Mouse (Mus musculus) fat pad, adult 2 months (tissue): ENCODE measurements around the gene Zfp981.
"Not testable (repeated sequence)": the region's sequence is repeated elsewhere in the genome, so short reads cannot be mapped to it uniquely, and the experiment has no call there.

ENCODE experiments used
- DNase-seq: peaks from one replicate; pipeline ENCODE4 v3.0.0-alpha.2; 2011; ENCODE audit warnings: low read depth, low spot score; ENCODE audit errors: extremely low read depth

Zfp981 gene

DNA sequence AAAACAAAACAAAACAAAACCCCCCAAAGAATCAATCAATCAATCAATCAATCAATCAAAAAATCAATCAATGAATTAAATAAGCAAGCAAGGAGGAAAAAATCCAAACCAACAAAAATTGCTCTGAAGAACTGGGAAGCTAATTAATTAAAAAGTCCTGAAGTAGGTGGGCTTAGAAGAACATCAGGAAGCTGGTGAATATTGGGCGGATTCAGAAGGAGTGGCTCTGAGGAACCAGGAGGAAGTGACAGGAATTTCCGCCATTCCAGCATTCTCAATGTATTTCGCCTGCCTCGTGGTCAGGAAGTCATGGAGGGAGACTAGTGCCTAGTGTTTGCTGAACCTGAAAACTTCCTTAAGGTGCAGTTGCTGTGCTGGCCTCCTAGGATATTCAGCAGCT, at the start of gene Zfp981:
Gene Zfp981, plus strand, starts transcription at position 301 of the 400 bp plus-strand sequence.
- not testable (repeated sequence) for DNase-seq

DNA sequence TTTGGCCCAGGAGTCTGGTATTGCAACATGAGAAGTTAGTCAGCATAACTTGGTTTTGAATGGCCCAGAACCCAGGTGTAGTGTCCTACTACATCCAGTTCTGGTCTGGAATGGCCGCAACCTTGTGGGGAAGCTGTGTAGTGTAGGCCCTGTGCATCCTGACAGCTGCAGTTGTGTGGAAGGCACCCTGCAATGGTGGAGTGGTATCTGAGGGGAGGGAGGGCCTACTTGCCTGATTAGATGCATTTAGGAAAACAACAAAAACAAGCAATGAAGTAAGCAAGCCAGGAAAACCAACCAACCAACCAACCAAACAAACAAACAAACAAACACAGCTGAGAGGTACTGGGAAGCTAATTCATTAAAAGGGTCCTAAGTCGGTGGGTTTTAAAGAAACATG, 49.3 kb upstream of the Zfp981 start:
- DNase-seq, result not testable (repeated sequence)

DNA sequence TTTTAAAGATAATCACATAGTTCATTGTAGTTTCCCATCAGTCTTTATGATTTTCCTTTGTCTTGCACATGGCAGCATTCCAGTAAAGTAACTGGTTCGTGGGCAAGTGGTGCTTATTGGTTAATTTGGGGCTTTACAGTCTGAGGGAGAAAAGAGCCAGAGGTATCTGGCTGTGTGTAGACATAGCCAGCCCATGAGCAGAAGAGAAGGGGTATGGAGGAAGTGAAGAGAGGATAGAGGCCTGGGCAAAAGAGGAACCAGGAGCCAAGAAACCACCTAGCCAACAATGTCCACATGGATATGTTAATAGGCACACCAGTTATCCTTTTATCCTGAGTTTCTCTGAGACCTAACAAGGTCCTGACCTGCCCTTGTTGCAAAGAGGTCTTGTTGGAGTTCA, 47.7 kb upstream of the Zfp981 start:
- not testable (repeated sequence) for DNase-seq

DNA sequence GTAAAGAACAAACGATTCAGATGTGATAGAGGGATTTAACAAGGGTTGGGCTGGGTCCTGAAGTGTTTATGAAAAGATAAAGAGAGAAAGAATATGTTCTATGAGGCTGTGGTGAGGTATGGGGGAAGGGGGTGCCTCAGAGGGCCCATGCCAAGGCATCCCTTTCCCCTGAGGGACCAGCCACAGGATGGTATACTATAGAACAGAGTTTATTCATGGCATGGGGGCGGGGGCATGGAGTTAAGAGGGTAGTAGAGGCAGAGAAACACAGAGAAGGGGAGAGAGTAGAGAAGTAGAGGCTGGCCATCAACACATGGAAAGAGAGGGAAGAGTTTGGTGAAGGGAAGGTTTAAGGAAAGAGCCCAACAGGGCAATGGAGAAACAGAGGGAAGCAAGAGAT, 46.9 kb upstream of the Zfp981 start:
- no peak for DNase-seq

DNA sequence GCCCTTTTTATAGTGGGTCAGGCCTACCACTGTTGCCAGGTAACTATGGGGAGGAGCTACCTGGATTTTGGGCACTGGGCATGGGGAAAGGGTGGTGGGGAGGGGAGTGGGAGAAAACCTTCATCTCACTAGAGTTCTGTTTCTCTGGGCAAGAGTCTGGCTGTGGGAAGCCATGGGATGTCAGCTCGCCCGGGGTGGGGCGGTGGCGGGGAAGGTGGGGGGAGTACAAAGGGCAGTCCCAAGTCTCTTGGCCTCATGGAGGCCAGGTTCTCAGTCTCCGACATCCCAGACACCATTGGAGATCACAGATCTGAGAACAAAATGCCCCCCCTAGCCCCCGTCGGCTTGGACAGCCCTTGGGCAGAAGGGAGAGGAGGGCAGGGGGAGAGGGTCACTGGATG, 46.5 kb upstream of the Zfp981 start:
- no peak for DNase-seq

DNA sequence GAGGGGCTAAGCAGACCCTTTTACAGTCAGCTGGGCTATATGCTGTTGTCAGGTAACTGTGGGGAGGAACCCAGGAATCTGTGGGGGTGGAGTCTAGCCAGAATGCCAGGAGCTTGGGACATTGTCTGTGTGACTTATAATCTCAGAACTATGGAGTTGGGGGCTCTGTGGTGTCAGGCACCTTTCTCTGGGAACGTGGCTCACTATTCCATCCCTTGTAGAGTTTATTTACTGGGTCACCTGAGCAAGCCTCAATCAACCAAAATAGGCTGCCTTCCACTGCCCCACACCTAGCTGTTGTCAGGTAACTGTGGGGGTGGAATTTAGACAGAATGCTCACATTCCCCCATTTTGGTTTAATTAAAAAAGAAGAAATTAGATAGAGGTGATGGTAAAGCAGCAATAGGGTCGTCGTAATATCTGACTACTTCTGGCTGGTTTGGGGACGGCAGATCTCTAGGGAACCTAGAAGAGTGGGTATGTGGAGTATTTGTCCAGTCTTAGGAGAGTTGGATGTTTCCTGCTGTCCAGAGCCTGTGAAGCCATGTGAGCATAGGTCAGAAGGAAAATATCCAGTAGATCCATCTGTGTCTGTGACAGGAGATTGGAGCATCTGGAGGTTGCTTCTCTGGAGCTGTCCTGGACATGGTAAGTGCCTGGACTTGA, 45.6 kb upstream of the Zfp981 start:
- DNase-seq, result no peak

DNA sequence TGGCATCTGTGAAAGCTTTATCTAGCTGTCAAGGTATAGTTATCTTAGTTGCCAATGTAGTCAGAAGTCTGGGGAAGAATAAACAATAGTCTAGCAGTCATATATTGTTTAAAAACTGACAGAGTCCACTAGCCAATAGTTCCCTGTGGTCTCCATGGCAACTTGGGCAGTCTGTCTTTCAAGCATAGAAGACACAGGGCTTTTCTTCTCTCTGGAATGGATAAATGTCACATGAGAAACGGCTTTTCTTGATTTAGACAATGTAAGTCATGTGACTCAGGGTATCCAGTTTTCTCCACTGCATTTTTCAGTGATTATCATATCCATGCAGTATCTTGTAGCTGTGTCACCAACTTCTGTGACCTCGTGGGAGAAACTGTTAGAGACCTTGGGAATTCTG, 44.7 kb upstream of the Zfp981 start:
- no peak for DNase-seq

DNA sequence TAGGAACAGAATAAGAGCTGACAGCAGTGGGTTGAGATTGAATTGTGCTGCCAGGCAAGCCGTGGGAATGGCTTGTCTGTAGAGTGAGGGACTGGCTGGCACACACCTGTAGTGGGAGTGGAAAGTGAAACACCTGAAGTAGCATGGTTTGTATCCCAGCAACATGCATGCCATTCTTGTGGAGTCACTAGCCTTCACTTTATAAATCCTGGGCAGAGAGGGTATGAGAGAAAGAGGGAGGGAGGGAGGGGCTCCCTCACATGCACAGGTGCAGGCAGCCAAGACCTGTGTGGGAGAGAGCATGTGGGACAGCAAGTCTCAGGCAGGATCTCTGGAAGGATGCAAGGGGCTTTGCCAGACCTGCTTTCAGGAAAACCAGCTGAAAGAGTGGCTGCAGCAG, 44.1 kb upstream of the Zfp981 start:
- DNase-seq, result no peak

DNA sequence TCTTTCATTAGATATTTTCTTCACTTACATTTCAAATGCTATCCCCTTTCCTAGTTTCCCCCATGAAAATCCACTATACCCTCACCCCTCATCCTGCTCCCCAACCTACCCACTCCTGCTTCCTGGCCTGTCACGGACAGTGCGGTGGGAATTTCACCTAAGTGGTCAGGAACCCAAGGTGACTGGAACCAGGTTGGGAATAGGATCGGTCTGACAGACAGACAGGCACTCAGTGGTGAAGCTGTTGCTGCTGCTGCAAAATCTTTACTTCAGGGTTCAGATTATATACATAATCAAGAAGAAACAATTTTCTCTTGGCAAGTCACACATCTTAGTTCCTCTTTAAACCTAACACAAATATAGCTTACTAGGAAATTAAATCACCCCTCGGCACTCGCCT, 42.0 kb upstream of the Zfp981 start:
- not testable (repeated sequence) for DNase-seq

DNA sequence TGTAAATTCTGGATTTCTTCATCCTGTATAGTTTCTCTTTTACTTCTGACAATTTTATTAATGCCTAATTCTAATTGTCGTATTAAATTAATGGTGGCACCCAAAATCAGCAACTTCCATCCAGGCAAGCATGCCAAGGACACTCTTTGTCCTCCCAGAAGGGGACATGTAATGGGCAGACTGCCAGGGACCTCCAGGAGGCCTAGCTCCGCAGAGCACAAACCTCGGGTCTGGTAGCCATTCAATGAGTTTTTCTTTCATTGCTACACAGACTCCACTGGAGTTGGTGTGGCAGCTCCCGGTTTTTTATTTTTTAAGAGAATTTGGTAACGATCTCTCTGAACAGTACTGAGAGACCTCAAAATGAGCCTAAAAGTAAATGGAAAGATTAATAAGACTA, 41.1 kb upstream of the Zfp981 start:
- not testable (repeated sequence) for DNase-seq

DNA sequence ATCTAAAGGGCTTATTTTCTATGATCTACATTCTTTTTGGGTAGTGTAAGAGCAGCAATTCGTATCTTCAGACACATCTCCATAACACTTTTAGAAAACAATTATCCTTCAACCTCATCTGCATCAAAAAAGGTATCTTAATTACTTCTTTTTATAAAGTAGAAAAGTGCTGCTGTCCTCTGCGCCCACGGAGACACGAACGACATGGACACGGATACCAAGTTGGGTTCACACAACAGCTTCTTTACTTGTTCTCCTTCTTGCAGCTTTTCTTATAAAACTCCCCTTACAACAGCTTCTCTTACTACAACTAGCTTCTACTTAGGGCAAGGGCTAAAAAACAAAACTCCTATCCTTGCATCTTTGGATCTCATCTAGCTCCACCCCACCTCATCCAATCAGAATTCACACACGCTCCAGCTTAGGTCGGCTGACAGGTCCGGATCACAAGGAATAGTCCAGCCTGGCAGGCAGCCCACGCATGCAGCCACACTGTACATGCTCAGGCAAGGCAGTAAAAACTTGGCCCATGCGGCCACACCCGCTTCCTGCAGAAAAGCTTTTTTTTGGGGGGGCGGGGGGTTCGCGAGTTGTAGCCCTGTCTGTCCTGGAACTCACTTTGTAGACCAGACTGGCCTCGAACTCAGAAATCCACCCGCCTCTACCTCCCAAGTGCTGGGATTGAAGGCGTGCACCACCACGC, 38.0 kb upstream of the Zfp981 start:
- not testable (repeated sequence) for DNase-seq

DNA sequence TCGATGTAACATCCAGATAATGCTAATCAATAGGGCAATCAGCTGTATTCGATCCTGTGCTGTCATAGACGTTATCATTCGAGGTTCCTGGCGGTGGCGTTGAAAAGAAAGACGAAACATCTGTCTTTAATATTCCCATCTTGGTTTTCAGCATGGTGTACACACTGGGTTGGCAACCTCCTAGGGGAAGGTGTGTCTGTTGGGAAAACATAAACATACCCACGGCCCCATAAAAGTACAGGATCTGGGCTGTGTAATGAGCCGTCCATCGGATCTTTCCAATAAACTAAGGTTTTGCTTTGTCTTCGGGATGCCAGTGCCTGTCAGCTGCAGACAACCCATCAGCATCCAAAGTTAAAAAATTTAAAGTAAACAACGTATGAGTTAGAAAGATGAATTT, 31.8 kb upstream of the Zfp981 start:
- DNase-seq, result not testable (repeated sequence)

DNA sequence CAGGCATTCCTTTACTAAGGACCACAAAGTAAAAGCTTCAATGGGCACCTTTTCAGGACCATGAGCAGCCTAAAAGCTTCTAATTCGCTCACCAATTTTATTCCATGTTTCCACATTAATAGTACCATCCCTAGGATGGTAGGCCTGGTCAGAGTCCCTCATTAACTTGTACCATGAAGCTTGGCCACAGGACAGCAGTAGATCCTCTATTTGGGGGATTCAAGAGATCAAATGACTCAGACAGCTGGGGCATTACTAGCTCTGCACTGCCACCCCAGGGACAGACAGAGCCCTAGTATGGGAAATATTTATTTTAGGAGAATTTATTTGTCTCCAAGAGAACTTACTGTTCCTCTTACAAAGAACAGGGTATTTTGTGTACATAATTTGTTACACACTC, 27.6 kb upstream of the Zfp981 start:
- not testable (repeated sequence) for DNase-seq

DNA sequence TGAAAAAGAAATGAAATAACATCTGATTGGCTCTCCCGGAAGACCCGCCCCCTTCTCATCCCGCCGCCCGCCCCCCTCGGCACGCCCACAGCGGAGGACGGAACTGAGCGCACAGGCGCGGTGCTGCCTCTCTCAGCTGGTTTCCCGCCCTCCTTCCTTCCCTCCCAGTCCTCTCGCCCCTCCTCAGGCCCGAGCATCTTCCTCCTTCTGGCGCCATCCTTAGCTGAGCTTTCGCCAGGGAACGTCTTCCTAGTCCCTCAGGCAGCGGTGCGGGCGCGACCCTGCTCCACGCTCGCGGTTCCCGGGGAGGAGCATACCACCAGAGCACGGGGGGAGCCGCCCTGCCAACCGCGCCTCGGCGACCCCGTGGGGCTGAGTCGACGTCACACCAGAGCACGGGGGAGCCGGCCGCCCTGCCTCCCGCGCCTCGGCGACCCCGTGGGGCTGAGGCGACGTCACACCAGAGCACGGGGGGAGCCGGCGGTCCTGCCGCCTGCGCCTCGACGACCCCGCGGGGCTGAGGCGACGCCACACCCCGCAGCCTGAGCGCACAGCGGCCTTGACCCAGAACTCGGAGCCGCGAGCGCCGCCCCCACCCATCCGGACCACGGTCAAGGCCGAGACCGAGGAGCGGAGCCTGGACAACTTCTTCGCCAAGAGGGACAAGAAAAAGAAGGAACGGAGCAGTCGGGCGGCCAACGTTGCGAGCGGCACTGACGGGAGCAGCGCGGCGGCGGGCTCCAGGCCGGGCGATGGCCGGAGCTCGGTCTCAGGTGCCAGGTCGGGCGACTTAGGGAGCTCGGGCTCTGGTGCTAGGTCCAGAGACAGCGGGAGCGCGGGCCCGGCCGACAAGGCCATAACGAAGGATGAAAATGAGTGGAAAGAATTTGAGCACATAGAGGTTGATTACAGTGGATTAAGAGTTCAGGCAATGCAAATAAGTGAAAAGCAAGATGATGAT, 26.8 kb upstream of the Zfp981 start:
- not testable (repeated sequence) for DNase-seq

DNA sequence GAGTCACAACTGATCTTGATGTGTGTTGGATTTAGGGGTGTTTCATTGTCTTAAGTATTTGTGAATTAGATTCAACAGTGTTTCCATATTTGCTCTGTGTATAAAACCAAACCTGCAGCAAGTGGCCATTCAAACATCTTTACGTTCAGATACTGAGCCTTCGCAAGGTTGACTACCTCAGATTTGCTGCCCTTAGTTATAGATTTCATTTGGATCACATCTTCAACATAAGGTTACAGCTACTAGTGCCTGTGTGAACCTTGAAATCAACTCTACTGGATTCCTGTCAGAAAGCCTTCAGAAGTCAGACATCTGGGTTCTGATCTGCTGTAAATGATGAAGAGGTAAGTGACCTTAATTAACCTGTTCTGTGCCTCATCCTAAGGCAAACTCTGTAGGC, 25.6 kb upstream of the Zfp981 start:
- DNase-seq, result not testable (repeated sequence)

DNA sequence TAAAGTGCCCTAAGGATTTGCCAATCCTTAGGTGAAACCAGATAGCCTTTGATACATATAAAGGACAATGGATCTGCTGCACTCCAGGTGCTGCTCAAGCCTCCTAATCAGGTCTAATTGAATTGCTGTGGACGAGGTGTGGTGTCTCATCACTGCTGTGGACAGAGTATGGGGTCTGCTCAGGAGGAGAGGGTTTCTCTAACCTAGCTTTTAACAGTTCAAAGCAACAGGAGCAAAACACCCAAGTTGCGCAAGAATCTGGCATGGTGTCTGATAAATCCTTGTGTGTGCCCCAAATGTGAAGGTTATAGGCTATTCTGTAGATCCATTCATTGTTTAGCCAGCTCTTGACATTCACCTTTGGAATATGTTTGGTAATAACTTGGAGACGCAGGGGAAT, 24.9 kb upstream of the Zfp981 start:
- not testable (repeated sequence) for DNase-seq

DNA sequence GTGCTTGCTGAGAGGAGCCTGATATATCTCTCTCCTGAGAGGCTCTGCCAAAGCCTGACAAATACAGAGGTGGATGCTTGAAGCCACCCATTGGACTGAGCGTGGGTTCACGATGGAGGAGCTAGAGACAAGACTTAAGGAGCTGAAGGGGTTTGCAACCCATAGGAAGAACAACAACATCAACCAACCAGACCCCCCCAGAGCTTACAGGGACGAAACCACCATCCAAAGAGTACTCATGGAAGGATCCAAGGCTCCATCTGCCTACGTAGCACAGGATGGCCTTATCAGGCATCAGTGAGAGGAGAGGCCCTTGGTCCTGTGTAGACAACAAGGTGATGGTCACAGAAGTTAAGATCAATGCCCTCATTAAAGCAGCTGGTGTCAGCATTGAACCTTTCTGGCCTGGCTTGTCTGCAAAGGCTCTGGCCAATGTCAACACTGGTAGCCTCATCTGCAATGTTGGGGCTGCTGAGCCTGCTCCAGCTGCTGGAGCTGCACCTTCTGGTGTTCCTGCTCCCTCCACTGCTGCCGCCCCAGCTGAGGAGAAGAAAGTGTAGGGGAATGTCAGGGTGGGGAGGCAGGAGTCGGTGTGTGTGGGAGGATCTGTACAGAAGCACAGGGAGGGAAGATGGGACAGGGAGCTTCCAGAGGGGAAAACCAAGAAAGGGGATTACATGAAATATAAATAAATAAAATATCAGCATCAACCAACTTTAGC, 21.3 kb upstream of the Zfp981 start:
- not testable (repeated sequence) for DNase-seq

DNA sequence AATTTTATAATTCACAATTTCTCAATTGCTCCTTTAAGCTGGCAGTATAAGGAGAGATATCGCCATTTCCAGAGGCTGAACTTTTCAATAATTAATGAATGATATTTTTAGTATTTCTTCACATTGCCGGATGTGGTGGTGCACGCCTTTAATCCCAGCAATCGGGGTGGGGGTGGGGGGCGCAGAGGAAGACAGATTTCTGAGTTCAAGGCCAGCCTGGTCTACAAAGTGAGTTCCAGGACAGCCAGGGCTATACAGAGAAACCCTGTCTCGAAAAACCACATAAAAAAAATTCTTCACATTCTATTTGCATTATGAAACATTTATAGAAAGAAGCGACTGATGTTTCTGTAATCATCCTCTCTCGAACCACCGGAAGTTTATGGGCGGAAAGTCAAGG, 19.3 kb upstream of the Zfp981 start:
- not testable (repeated sequence) for DNase-seq

DNA sequence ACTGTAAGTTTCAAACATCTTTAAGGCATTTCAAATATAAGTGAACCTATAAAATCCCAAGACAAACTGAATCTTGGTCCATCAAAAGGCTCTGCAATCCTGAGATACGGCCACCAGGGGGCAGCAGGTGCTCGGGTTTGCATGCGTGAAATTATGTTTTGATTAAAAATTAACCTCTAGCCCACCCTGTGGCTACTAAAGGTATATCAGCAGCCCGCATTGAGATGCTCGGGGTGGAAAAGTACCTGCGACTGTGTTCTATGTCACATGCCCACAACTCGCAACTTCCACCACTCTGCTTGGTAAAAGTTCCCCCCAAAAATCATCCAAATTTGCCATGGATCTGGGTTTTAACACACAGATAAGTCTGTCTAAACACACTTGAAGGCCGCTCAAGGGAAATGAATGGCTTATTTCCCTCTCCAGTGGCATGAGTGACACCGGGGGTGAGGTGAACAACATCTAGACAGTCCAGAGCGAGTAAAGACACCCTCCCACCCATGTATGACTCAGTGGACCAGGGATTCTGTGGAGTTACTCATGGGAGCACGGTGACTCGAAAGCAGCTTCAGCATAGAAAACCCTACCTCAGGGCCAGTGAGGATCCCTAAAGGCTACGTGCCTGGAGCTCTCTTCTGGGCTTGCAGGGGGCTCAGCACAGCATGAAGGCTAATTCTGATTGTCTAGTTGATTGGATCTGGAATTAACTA, 18.1 kb upstream of the Zfp981 start:
- DNase-seq, result not testable (repeated sequence)

DNA sequence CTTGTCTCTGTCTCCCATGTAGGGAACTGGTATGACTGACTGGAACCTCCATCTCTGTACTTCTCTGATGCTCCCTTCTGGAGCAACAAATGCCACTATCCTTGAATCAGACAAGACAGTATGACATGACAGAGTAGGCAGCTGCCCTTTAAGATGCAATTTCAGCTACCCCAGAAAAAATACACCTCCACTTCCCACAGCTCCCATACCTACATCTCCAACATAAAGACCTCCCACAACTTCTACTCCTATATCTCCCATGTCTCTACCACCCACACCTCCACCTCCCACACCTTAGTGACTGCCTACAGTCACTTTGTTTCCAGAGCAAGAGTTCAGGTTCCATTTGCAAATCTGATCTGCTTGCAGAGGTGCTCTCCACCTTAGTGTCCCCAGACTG, 17.2 kb upstream of the Zfp981 start:
- not testable (repeated sequence) for DNase-seq
